Mouse (Mus musculus) embryo, embryonic 9.5 days (tissue): ENCODE results near the gene Lax1.
"Not testable (repeated sequence)": the region's sequence is repeated elsewhere in the genome, so short reads cannot be mapped to it uniquely, and the experiment has no call there.

Experiments
- DNase-seq: peaks from one replicate; pipeline ENCODE4 v3.0.0-alpha.2; 2017; ENCODE audit errors: extremely low spot score

The Lax1 gene

GRCm38 (mm10) chr1:133689897-133690296, at the start of gene Lax1:
TSS of gene Lax1 (minus strand) at chr1:133690108.
- no peak for DNase-seq

DNA sequence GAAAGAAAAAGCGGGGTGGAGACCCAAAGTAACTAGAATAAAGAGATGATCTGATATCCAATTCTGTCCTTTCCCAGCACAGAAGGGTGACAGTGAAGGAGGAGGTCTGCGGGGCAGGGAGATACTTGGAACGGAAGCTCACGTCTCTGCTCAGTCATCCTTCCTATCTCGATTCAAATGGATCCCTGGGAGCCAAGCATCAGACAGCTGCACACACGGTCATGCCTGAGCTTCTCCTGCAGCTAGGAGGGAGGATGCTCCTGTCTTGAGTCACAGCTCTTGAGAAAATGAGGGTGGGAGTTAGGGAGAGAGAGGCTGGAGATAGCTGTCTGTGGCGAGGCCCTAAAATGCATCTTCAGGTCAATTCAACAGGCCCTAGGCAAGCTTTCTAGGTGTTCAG, 46.8 kb upstream of the Lax1 start:
- no peak for DNase-seq

DNA sequence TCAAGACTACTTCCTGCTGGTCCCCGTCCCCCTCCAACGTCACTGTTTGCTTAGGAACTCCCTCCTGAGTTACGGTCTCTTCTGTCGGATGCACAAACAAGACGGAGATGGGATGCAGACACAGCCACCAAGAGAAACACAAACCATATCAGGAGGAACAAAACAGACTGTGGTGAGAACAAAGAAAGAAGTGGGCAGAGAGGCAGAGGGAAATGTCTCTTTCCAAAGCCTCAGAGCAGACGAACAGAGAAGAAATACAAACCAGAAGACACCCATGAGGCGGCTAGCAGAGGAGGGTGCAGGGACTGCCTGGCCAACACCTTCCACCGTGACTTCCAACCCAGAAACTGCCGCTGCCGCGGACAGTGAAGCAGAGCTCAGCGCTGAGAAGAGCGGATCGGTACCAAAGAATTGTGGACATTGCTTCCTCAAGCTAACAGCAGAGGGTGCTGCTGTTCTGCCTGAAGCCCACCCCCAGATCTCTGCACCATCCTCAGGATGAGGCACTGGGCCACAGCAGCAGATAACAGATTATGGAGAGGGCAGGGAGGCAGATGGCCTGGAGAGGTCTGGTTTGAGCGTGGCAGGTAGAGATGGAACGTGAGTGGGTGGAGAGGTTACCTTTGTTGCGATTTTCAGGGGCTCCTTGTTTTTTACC, 46.2 kb upstream of the Lax1 start:
- peak; percentile 80 for DNase-seq

- no peak for DNase-seq
These were observed 42.9 kb upstream of the Lax1 start for GRCm38 (mm10) chr1:133732814-133733213.

DNA sequence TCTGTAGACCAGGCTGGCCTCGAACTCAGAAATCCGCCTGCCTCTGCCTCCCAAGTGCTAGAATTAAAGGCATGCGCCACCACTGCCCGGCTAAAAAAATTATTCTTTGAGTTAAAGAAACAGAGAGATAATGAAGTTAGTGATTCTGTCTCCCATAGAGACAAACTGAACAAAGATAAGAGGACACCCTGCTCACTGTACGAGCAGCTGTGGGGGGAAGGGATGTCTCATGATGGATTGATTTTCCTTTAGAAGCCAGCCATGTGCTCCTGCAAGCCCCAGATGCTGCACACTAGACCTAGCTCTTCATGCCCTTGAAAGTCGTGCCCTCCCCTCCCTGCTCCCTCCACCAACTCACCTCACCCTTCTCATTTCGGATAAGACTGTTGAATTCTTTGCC, 38.4 kb upstream of the Lax1 start:
- DNase-seq: no peak

DNA sequence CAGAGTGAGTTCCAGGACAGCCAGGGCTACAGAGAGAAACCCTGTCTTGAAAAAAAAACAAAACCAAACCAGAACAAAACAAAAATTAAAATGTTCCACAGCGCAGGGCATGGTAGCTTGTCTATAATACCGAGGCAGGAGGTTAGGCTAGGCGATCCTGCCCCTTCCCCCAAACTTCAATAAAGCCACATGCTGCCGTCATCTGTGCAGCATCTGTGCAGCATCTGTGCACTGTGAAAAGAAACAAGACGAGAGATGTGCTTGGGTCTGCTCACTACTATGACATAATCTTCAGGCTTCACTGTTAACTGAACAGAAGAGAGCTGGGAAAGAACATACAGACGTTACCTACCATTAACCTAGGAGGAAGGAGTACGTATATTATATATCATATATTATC, 30.4 kb upstream of the Lax1 start:
- DNase-seq: no peak

- DNase-seq: no peak
These were observed 28.9 kb upstream of the Lax1 start for GRCm38 (mm10) chr1:133718786-133719185.

DNA sequence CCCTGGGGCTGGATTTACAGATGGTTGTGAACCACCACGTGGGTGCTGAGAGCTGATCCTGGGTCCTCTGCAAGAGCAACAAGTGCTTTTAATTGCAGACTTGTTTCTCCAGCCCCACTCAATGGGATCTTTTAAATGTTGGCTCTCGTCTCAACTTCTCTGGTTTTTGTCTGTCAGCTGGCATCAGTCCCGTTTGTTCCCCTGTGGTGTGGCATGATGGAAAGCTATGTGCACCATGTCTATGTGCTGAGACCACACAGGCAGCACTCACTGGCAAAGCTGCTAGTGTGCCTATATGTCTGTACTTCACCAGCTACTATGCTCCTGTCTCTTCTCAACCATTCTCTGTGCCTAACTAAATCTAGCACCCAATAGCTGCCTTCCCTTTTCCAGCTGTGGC, 28.4 kb upstream of the Lax1 start:
- no peak for DNase-seq

DNA sequence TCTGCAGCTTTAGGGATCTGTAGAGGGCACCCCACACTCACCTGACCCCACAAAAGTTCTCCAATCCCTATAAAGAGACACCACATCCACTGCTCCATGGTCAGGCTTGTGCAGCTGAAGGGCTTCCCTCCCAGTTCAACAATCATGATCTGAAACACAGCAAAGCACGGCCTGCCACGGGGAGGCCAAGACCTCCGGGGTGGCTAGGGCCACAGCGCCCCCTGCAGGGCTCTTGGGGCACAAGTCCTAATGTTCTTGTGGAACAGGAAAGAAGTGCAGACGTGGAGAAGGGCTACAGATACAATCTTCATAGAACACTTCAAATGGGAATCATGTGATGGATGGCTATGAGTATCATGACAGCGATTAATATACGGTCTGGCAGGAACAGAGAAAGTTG, 26.6 kb upstream of the Lax1 start:
- peak; percentile 32 for DNase-seq

- DNase-seq: no peak
These were observed 25.3 kb upstream of the Lax1 start for GRCm38 (mm10) chr1:133715191-133715590.

GRCm38 (mm10) chr1:133713009-133713370, 23.1 kb upstream of the Lax1 start:
- no peak for DNase-seq

DNA sequence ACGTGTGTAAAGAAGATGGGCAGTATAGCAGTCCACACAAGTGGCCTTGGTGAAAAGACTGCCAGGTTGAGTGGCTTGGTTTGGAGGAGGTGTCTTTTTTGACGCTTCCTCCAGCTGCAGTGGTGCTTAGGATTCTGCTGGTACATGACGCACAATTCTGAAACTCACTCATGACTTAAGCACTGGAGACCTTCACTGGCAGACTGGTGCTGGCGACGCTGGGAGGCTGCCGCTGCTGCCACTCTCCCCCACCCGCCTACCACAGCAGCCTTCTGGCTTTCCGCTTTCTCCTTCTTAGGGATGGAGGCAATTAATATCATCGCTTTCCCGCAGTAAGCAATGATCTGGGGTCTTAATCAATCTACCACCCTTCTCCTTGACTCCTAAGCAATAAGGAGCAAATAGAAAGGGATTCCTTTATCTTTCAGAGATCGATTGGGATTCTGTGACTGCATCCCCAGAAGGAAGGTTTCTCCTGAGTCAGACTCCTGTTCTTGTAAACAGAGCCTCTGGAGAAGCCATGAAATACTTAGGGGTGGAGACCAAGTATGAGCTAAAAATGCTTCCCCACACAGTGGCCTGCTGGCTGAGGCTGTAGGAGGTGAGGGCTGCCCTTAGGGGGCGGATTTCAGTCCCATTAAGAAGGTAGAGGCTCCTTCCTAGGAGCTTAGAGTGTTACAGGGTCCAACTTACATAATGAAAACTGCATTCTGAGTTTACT, 22.5 kb upstream of the Lax1 start:
- no peak for DNase-seq

GRCm38 (mm10) chr1:133711376-133711775, 21.5 kb upstream of the Lax1 start:
- no peak for DNase-seq

GRCm38 (mm10) chr1:133710895-133711294, 21.0 kb upstream of the Lax1 start:
- no peak for DNase-seq

DNA sequence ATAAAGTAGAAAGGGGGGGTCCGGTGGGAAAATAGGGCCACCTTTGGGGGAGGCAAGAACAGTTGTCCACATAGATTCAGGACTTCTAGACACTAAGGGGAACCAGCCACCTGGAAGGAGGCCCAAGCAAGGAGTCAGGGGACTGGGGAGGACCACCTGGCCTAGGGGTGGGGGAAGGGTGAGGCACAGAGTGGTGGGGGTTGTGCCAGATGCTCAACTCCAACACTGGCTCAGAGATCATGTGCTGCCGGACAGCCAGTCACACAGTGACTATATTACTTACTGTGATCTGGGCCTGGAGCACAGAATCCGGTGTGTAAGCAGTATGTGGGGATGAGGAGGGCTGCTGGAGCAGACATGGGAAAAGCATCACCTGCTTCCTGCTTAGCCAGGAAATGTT, 19.4 kb upstream of the Lax1 start:
- DNase-seq: no peak

DNA sequence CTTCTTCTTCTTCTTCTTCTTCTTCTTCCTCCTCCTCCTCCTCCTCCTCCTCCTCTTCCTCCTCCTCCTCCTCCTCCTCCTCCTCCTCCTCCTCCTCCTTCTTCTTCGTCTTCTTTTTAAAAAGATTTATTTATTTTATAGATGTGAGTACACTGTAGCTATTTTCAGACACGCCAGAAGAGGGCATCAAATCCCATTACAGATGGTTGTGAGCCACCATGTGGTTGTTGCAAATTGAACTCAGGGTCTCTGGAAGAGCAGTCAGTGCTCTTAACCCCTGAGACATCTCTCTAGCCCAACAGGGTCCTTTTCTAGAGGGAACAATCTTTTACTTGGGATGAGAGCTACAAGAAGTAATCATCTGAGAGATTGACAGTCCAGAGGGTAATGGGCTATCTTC, 11.9 kb upstream of the Lax1 start:
- not testable (repeated sequence) for DNase-seq

DNA sequence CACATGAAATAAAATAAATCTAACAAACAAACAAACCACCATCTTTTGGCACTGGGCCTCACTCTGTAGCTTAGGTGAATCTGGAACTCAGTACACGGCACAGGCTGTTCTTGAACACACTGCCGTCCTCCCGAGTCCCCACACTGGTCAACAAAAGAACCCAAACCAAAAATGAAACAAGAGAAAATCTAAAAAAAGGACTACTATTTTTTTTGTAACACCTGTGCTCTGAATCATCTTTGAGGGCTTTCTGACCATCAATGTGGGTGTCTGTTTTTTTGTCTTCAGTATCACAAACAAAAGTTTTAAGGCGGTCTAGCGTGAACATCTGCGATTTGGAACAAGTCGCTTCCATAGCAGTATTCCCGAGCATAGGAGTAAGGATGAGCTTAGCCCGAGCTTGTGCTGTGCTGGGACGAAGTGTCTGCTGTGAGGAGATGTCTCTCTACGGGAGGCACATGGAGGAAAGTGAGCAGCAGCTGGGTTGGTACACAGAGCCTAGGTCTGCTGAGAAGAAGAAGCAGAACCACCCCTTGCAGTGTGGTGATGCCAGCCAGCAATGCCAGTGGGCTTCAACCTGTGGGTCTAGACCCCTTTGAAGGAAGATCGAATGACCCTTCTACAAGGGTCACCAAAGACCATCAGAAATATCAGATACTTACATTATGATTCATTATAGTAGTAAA, 8.2 kb upstream of the Lax1 start:
- no peak for DNase-seq

GRCm38 (mm10) chr1:133695901-133696300, 6.0 kb upstream of the Lax1 start:
- peak; percentile 34 for DNase-seq

- DNase-seq: no peak
These were observed 5.0 kb upstream of the Lax1 start for GRCm38 (mm10) chr1:133694876-133695275.

DNA sequence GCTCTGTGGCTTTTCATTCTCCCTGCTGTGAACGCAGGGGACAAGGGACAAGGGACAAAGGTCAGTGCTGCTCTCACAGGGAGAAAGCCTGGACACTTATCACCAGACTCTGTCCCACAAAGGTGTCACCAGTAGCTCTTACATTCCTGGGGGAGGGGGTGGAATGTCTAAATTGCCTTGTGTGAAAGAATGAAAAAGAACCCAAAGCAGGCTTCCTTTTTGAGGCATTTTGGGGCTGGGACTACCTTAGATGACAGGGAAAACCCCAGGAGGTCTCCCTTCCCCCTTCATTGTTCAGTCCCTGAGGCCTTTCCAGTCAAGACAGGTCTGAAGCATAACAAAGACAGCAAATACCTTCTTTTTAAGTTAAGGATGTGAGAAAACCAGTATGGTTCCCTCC, 4.4 kb upstream of the Lax1 start:
- peak; percentile 33 for DNase-seq

- DNase-seq: no peak
These were observed 3.7 kb upstream of the Lax1 start for GRCm38 (mm10) chr1:133693536-133694114.

DNA sequence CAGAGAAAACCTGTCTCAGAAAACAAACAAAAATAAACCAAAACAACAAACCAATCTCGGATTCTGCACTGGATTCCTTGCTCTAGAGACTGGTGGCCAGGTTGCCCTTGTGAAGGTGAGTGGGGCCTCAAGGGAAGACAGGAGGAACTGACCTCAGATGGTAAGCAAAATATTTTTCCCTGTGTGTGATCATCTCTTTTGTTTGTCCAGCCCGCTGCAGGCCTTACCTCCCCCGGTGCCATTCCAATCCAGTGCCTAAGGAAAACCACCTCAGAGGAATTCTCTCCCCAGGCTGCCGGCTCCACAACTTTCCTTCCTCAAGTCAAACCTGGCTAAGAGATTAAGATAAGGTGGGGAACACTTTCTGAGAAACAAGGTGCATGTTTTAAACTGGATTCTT, 2.3 kb upstream of the Lax1 start:
- DNase-seq: no peak

GRCm38 (mm10) chr1:133691046-133691445, 1.1 kb upstream of the Lax1 start:
- no peak for DNase-seq
